In the genomic region with DNA sequence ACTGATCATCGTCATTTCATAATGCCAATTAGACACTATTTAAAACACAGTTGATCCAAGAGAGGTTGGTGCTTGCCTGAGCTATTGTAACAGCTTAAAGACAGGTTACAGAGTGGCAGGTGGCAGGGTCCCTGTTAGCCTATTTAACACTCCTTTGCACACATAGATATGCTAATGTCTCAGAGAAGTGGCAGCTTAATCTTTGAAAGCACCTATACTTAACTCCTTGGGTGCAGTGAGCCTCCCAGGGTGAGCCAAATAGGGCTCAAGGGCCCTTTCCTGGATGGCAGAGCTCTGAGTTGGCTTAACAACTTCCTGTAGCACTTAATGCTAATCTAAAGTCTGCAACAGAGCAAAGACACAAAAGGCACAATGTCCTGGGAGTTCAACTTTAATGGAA, we compare ENCODE assay signal across 20 mouse cellular contexts.
A peak's percentile ranks its signal among the peaks of the same experiment; 100 is the strongest.
DNase-seq lines count a peak whose midpoint lies in the region; ATAC-seq and TF ChIP-seq lines count a peak whose summit lies in the region.
"Had no signal": no experiment of that assay in that cellular context is flagged by ENCODE, and none has a peak within 500 bp of the region (broad histone marks: within the 10 kb centered on the region; RNA-seq: fewer than 3 reads in every experiment).

No protein-coding gene starts in this region.

- H3K4me3 ChIP-seq in ES-Bruce4 (ENCODE audit: low read depth, low read length), result no peak overlapping the region
- no peak overlapping the region for H3K4me3 ChIP-seq in forebrain, embryonic 15.5 days
- H3K4me3 ChIP-seq in intestine, embryonic 16.5 days (ENCODE audit: low read length), result no peak overlapping the region
- H3K4me3 ChIP-seq: heart, adult 2 months; heart, embryonic 15.5 days; hindbrain, embryonic 13.5 days had no signal

- no peak for TF ChIP-seq CTCF in ES-Bruce4 (IDR thresholded peaks at IDR 0.05; ENCODE audit: low read depth, low read length)
- no peak for TF ChIP-seq CTCF in brain, embryonic 14.5 days (IDR thresholded peaks at IDR 0.05; ENCODE audit: borderline replicate concordance, extremely low read depth, insufficient read depth, insufficient read length)

- H3K27me3 ChIP-seq in ES-Bruce4 (ENCODE audit: control insufficient read depth, insufficient read depth, low read length, poor library complexity, severe bottlenecking), result no peaks in the 10 kb centered on the region; the same call in 1 of the 2 replicates
- H3K27me3 ChIP-seq in forebrain, embryonic 15.5 days, result no peaks in the 10 kb centered on the region
- H3K27me3 ChIP-seq in intestine, embryonic 16.5 days (replicated peaks; ENCODE audit: control insufficient read depth, insufficient read depth, low read length), result no peaks in the 10 kb centered on the region
- H3K27me3 ChIP-seq: heart, embryonic 15.5 days; hindbrain, embryonic 13.5 days; Patski had no signal

- peaks cover 3% of the 10 kb centered on the region for H3K9me3 ChIP-seq in ES-Bruce4 (replicated peaks; ENCODE audit: control insufficient read depth, insufficient read depth, low read length, poor library complexity, severe bottlenecking)
- H3K9me3 ChIP-seq in forebrain, embryonic 15.5 days, result no peaks in the 10 kb centered on the region
- no peaks in the 10 kb centered on the region for H3K9me3 ChIP-seq in intestine, embryonic 16.5 days (ENCODE audit: control insufficient read depth, low read length)
- H3K9me3 ChIP-seq: heart, embryonic 15.5 days; hindbrain, embryonic 13.5 days had no signal

- H3K9ac ChIP-seq in ES-Bruce4 (ENCODE audit: low read depth, poor library complexity, severe bottlenecking), result no peak overlapping the region
- no peak overlapping the region for H3K9ac ChIP-seq in forebrain, embryonic 15.5 days (replicated peaks)
- H3K9ac ChIP-seq in intestine, embryonic 16.5 days (ENCODE audit: low read depth, low read length), result no peak overlapping the region
- H3K9ac ChIP-seq: heart, embryonic 15.5 days; hindbrain, embryonic 13.5 days had no signal

- no peak overlapping the region for H3K27ac ChIP-seq in ES-Bruce4 (ENCODE audit: insufficient read depth, low read length)
- H3K27ac ChIP-seq in forebrain, embryonic 15.5 days (replicated peaks), result no peak overlapping the region
- no peak overlapping the region for H3K27ac ChIP-seq in intestine, embryonic 16.5 days (ENCODE audit: low read length)
- H3K27ac ChIP-seq: heart, adult 2 months; heart, embryonic 15.5 days; hindbrain, embryonic 13.5 days; hindbrain, postnatal 0 days had no signal

- no peak overlapping the region for H3K4me2 ChIP-seq in forebrain, embryonic 15.5 days (replicated peaks)
- no peak overlapping the region for H3K4me2 ChIP-seq in intestine, embryonic 16.5 days (ENCODE audit: low read depth, low read length)
- H3K4me2 ChIP-seq: heart, embryonic 11.5 days; heart, embryonic 15.5 days; hindbrain, embryonic 13.5 days had no signal

- ATAC-seq in forebrain, embryonic 15.5 days (replicated peaks), result peak; percentile 86
- no peak for ATAC-seq in intestine, embryonic 16.5 days
- ATAC-seq: hindbrain, postnatal 0 days; Patski had no signal

- H3K4me1 ChIP-seq in ES-Bruce4 (ENCODE audit: control insufficient read depth, insufficient read depth, low read length), result peaks cover 1% of the 10 kb centered on the region
- peaks cover 6% of the 10 kb centered on the region for H3K4me1 ChIP-seq in forebrain, embryonic 15.5 days
- no peaks in the 10 kb centered on the region for H3K4me1 ChIP-seq in intestine, embryonic 16.5 days (ENCODE audit: control insufficient read depth, insufficient read depth, low read length)
- H3K4me1 ChIP-seq: heart, embryonic 15.5 days; hindbrain, embryonic 13.5 days had no signal

- peak; percentile 86 for TF ChIP-seq EP300 in ES-Bruce4 (IDR thresholded peaks at IDR 0.05; ENCODE audit: insufficient read depth, low read depth, low read length)

- no peak for TF ChIP-seq POLR2A in ES-Bruce4 (IDR thresholded peaks at IDR 0.05; ENCODE audit: insufficient read depth, low read length)
- TF ChIP-seq POLR2A in brain, embryonic 14.5 days (IDR thresholded peaks at IDR 0.05; ENCODE audit: borderline replicate concordance, extremely low read depth, insufficient read depth, insufficient read length, poor library complexity, severe bottlenecking), result no peak

- no peaks in the 10 kb centered on the region for H3K36me3 ChIP-seq in ES-Bruce4 (ENCODE audit: control insufficient read depth, insufficient read depth, low read length, poor library complexity, severe bottlenecking)
- no peaks in the 10 kb centered on the region for H3K36me3 ChIP-seq in forebrain, embryonic 15.5 days
- no peaks in the 10 kb centered on the region for H3K36me3 ChIP-seq in intestine, embryonic 16.5 days (ENCODE audit: control insufficient read depth, insufficient read depth, low read length)
- H3K36me3 ChIP-seq: heart, embryonic 15.5 days; hindbrain, embryonic 13.5 days had no signal

- peak; percentile 96 for DNase-seq in ES-CJ7 (ENCODE audit: low read depth, low spot score)
- DNase-seq in brain, embryonic 14.5 days (ENCODE audit: low read depth), result peak; percentile 65
- DNase-seq in spleen, postnatal 36 days (ENCODE audit: low spot score in 2 of 2), result no peak
- DNase-seq in embryo, embryonic 10.5 days (ENCODE audit: low spot score), result no peak
- DNase-seq: adrenal gland, adult 8-10 months; cerebellum, adult 11-12 months; cerebellum, adult 9-11 months; cerebellum, postnatal 36 days; gastrocnemius, postnatal 14 days; heart, adult 2 months; heart, postnatal 14 days; kidney, adult 18-20 months had no signal

- 2% methylated on average over 1 of the region's 1 CpGs for WGBS in forebrain, embryonic 15.5 days
- 40% methylated on average over 1 of the region's 1 CpGs for WGBS in intestine, embryonic 16.5 days

Comparison
In these comparisons a context has a peak if more than half of its experiments do, and no peak if none do; other contexts are left out.
1. DNase-seq: peak in ES-CJ7 (single experiment) and brain, embryonic 14.5 days (single experiment); none in spleen, postnatal 36 days (0 of 2) and embryo, embryonic 10.5 days (single experiment).